Mouse (Mus musculus) liver, embryonic 14.5 days (tissue): ENCODE data around the gene Cth.

ENCODE experiments used
- CTCF ChIP-seq: IDR thresholded peaks from 2 replicates; pipeline ENCODE4 v1.5.1; 2016; ENCODE audit warnings: antibody characterized with exemption, low read depth, control low read depth
- EP300 ChIP-seq: IDR thresholded peaks from 2 replicates; pipeline ENCODE4 v1.6.1; 2016; ENCODE audit warnings: antibody characterized with exemption, low read depth

DNA sequence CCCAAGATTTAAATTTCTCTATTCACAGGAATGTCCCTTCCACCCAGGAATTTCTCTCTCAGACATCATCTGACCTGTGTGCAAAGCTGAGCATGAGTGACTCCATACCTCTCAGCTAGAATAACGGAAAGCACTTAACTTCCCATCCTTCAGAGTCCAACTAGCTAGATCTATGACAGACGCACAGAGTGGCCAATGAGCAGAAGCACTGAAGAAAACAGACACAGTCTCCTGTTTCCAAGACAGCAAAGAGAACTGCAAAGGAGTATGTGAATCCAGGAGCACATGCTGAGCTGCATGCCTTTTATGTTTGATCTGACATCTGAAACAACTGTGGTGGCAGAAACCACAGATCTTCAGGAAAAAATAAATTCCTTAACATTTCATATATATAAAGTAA lies 1.9 kb upstream of the Cth start:
- TF ChIP-seq EP300 (no peak), CTCF (no peak)
